8 mouse cellular contexts compared by ENCODE assay signal in the genomic region with DNA sequence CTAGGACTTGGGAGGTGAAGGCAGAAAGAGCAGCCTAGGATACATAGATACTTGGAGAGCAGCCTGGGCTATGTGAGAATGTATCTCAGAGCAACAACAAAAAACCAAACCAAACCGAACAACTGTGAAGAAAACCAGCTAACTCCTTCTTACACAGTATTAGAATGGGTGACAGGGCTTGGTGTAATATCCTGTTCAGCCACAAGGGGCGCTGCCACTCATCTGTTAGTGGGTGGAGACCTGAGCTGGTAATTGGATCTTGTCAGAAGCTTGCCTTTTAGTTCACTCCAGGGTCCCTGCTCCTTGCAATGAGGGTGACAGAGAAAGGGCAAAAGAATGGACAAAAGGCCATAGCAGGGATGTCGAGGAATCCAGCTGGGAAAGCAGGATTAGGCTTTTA. TPM values are rescaled to one million over a fixed set of nuclear protein-coding genes. Genes with fewer than 3 reads are reported as not detected.
DNase-seq lines count a peak whose midpoint lies in the region; ATAC-seq and TF ChIP-seq lines count a peak whose summit lies in the region.
"Had no signal": no experiment of that assay in that cellular context is flagged by ENCODE, and none has a peak within 500 bp of the region (broad histone marks: within the 10 kb centered on the region; RNA-seq: fewer than 3 reads in every experiment).

No protein-coding gene starts in this region.

- 27% methylated on average over 3 of the region's 3 CpGs for WGBS in embryonic facial prominence, embryonic 15.5 days

- no peak overlapping the region for H3K27ac ChIP-seq in MEL (ENCODE audit: control insufficient read depth, low read depth, low read length)
- H3K27ac ChIP-seq in bone marrow macrophage, adult 2 months (ENCODE audit: insufficient read depth, low read depth, low read length), result no peak overlapping the region
- H3K27ac ChIP-seq in embryonic facial prominence, embryonic 15.5 days (replicated peaks), result no peak overlapping the region
- H3K27ac ChIP-seq: liver, embryonic 15.5 days had no signal

- no peak for TF ChIP-seq EP300 in MEL (IDR thresholded peaks at IDR 0.05; ENCODE audit: low read depth in 1 of 2, low read length in 2 of 2)

- no peaks in the 10 kb centered on the region for H3K9me3 ChIP-seq in MEL (replicated peaks; ENCODE audit: insufficient read depth, low read length)
- no peaks in the 10 kb centered on the region for H3K9me3 ChIP-seq in embryonic facial prominence, embryonic 15.5 days (replicated peaks)
- H3K9me3 ChIP-seq: liver, embryonic 15.5 days had no signal

- H3K4me1 ChIP-seq in MEL (ENCODE audit: control insufficient read depth in 1 of 2, insufficient read depth in 2 of 2, low read length in 2 of 2), result peaks cover 0 to 10% of the 10 kb centered on the region in 2 experiments; a peak in 3 of 4 replicates
- H3K4me1 ChIP-seq in bone marrow macrophage, adult 2 months (ENCODE audit: control insufficient read depth, insufficient read depth, low read length), result peaks cover 8% of the 10 kb centered on the region
- no peaks in the 10 kb centered on the region for H3K4me1 ChIP-seq in embryonic facial prominence, embryonic 15.5 days
- H3K4me1 ChIP-seq: liver, embryonic 15.5 days had no signal

- H3K79me2 ChIP-seq in MEL (ENCODE audit: control insufficient read depth, insufficient read depth, low read length, poor library complexity), result no peaks in the 10 kb centered on the region

- DNase-seq in MEL (ENCODE audit: low read depth, low spot score), result peak; percentile 81
- DNase-seq in layer of hippocampus, postnatal 14 days (ENCODE audit: low spot score in 2 of 2), result peak; percentile 55 to 72
- DNase-seq in spleen, adult 12 weeks (ENCODE audit: low spot score), result peak; percentile 62

- H3K36me3 ChIP-seq in MEL (ENCODE audit: control insufficient read depth in 1 of 2, insufficient read depth in 2 of 2, low read length in 2 of 2), result no peaks in the 10 kb centered on the region
- H3K36me3 ChIP-seq in embryonic facial prominence, embryonic 15.5 days, result no peaks in the 10 kb centered on the region
- H3K36me3 ChIP-seq: liver, embryonic 15.5 days had no signal

- TF ChIP-seq POLR2A in MEL (IDR thresholded peaks at IDR 0.05; ENCODE audit: control insufficient read depth in 1 of 2, insufficient read depth in 1 of 2, low read depth in 1 of 2, low read length in 2 of 2, poor library complexity in 1 of 2), result no peak
- TF ChIP-seq POLR2A in bone marrow macrophage, adult 2 months (IDR thresholded peaks at IDR 0.05; ENCODE audit: borderline replicate concordance, low read depth, low read length), result no peak

- no peaks in the 10 kb centered on the region for H3K27me3 ChIP-seq in MEL (ENCODE audit: control insufficient read depth in 1 of 2, insufficient read depth in 2 of 2, low read length in 2 of 2)
- no peaks in the 10 kb centered on the region for H3K27me3 ChIP-seq in embryonic facial prominence, embryonic 15.5 days
- H3K27me3 ChIP-seq: liver, embryonic 15.5 days had no signal

- 0 out of 2 replicates have a peak, but pooled peaks have one; percentile 29 for ATAC-seq in embryonic facial prominence, embryonic 15.5 days (ENCODE audit: insufficient number of reproducible peaks, low FRiP score, low TSS enrichment, low read depth)
- peak; percentile 54 to 72; a peak in 3 of 4 replicates for ATAC-seq in hematopoietic stem cell, adult 5-6 weeks (replicated peaks in 1 of 2; ENCODE audit: insufficient read depth in 1 of 2, low FRiP score in 2 of 2, low TSS enrichment in 1 of 2, low read depth in 1 of 2, poor library complexity in 2 of 2, severe bottlenecking in 2 of 2)
- ATAC-seq in megakaryocyte progenitor cell, adult 5-6 weeks (replicated peaks; ENCODE audit: poor library complexity), result peak; percentile 82

- H3K4me2 ChIP-seq in embryonic facial prominence, embryonic 15.5 days (replicated peaks), result no peak overlapping the region
- H3K4me2 ChIP-seq: liver, embryonic 15.5 days had no signal

- peak; percentile 79 to 98 (median 86) for TF ChIP-seq CTCF in MEL (IDR thresholded peaks at IDR 0.05 in 2 of 3, conservative IDR thresholded peaks at IDR 0.05 in 1 of 3; ENCODE audit: control insufficient read depth in 1 of 3, insufficient read depth in 1 of 3, low read depth in 2 of 3, low read length in 3 of 3, poor library complexity in 1 of 3, severe bottlenecking in 1 of 3)
- peak; percentile 48 for TF ChIP-seq CTCF in bone marrow macrophage, adult 2 months (IDR thresholded peaks at IDR 0.05; ENCODE audit: low read depth, low read length)

- peak; percentile 50 for TF ChIP-seq RAD21 in MEL (IDR thresholded peaks at IDR 0.05; ENCODE audit: low read depth, low read length)

- H3K4me3 ChIP-seq in MEL (ENCODE audit: control insufficient read depth in 1 of 2, insufficient read depth in 1 of 2, low read depth in 2 of 2, low read length in 2 of 2), result no peak overlapping the region
- H3K4me3 ChIP-seq in bone marrow macrophage, adult 2 months (ENCODE audit: insufficient read depth, low read length), result no peak overlapping the region
- no peak overlapping the region for H3K4me3 ChIP-seq in embryonic facial prominence, embryonic 15.5 days (replicated peaks)
- H3K4me3 ChIP-seq: liver, embryonic 15.5 days had no signal

- no peak overlapping the region for H3K9ac ChIP-seq in MEL (ENCODE audit: control insufficient read depth, low read depth, low read length, poor library complexity, severe bottlenecking)
- H3K9ac ChIP-seq in embryonic facial prominence, embryonic 15.5 days, result no peak overlapping the region
- H3K9ac ChIP-seq: liver, embryonic 15.5 days had no signal

TF ChIP-seq in MEL, 35 proteins besides CTCF, POLR2A, EP300 and RAD21:
- TF ChIP-seq TBP (IDR thresholded peaks at IDR 0.05; ENCODE audit: low read depth, low read length) (0 out of 2 replicates have a peak, but pooled peaks have one; percentile 23), ZNF384 (IDR thresholded peaks at IDR 0.05; ENCODE audit: low read depth, low read length) (no peak), SMC3 (IDR thresholded peaks at IDR 0.05; ENCODE audit: low read depth, low read length) (peak; percentile 42)

RNA-seq across cellular contexts. Expression of gene 9830107B12Rik, which starts 26.4 kb away (rescaled TPM):
- total RNA-seq in MEL (2012; rRNA removed), result not detected in 2 replicates
- polyA plus RNA-seq in MEL (2012; ENCODE audit: insufficient read depth in 1 of 2, insufficient read length in 2 of 2, low read depth in 1 of 2, low replicate concordance in 2 of 2, missing spikeins in 1 of 2), result not detected
- polyA plus RNA-seq in bone marrow macrophage, adult 2 months (2012; ENCODE audit: insufficient read depth, insufficient read length, missing spikeins), result not detected in 2 replicates
- not detected in 2 replicates for polyA plus RNA-seq in embryonic facial prominence, embryonic 15.5 days (2015; fragmentation: Nextera tagmentation; extraction: Ambion mirVana)
- 2.9 and 4.4 TPM in 2 replicates for total RNA-seq in hematopoietic stem cell, adult 5-6 weeks (2017)
- total RNA-seq in layer of hippocampus, postnatal 14 days (2021), result not detected
- total RNA-seq in megakaryocyte progenitor cell, adult 5-6 weeks (2015), result 0.62 and 1.1 TPM in 2 replicates
- 2.3 and 2.4 TPM in 2 replicates for total RNA-seq in megakaryocyte progenitor cell, adult 5-6 weeks (2017)

RNA-seq across cellular contexts. Expression of gene 1700067P10Rik, which starts 30.5 kb away (rescaled TPM):
- not detected in 2 replicates for total RNA-seq in MEL (2012; rRNA removed)
- not detected for polyA plus RNA-seq in MEL (2012; ENCODE audit: insufficient read depth in 1 of 2, insufficient read length in 2 of 2, low read depth in 1 of 2, low replicate concordance in 2 of 2, missing spikeins in 1 of 2)
- not detected in 2 replicates for polyA plus RNA-seq in bone marrow macrophage, adult 2 months (2012; ENCODE audit: insufficient read depth, insufficient read length, missing spikeins)
- not detected in 2 replicates for polyA plus RNA-seq in embryonic facial prominence, embryonic 15.5 days (2015; fragmentation: Nextera tagmentation; extraction: Ambion mirVana)
- not detected in 2 replicates for total RNA-seq in hematopoietic stem cell, adult 5-6 weeks (2017)
- not detected for total RNA-seq in layer of hippocampus, postnatal 14 days (2021)
- total RNA-seq in megakaryocyte progenitor cell, adult 5-6 weeks (2015), result not detected in 2 replicates
- not detected in 2 replicates for total RNA-seq in megakaryocyte progenitor cell, adult 5-6 weeks (2017)
- polyA plus RNA-seq: liver, embryonic 15.5 days had no signal

RNA-seq across cellular contexts. Expression of gene A530064D06Rik, which starts 47.4 kb away (rescaled TPM):
- not detected in 2 replicates for total RNA-seq in MEL (2012; rRNA removed)
- polyA plus RNA-seq in MEL (2012; ENCODE audit: insufficient read depth in 1 of 2, insufficient read length in 2 of 2, low read depth in 1 of 2, low replicate concordance in 2 of 2, missing spikeins in 1 of 2), result not detected
- polyA plus RNA-seq in bone marrow macrophage, adult 2 months (2012; ENCODE audit: insufficient read depth, insufficient read length, missing spikeins), result 11.0 and 14.9 TPM in 2 replicates
- polyA plus RNA-seq in embryonic facial prominence, embryonic 15.5 days (2015; fragmentation: Nextera tagmentation; extraction: Ambion mirVana), result 0.35 TPM in 1 of 2 replicates, not detected in the other
- 1.0 and 9.2 TPM in 2 replicates for total RNA-seq in hematopoietic stem cell, adult 5-6 weeks (2017)
- total RNA-seq in layer of hippocampus, postnatal 14 days (2021), result not detected
- 1.0 and 2.3 TPM in 2 replicates for total RNA-seq in megakaryocyte progenitor cell, adult 5-6 weeks (2015)
- 2.8 and 3.9 TPM in 2 replicates for total RNA-seq in megakaryocyte progenitor cell, adult 5-6 weeks (2017)

Comparison
In these comparisons a context has a peak if more than half of its experiments do, and no peak if none do; other contexts are left out.
1. ATAC-seq: peak in every context shown above with its lines; median percentile 82 in megakaryocyte progenitor cell, adult 5-6 weeks; 63 in hematopoietic stem cell, adult 5-6 weeks; 29 in embryonic facial prominence, embryonic 15.5 days.